In the genomic region with DNA sequence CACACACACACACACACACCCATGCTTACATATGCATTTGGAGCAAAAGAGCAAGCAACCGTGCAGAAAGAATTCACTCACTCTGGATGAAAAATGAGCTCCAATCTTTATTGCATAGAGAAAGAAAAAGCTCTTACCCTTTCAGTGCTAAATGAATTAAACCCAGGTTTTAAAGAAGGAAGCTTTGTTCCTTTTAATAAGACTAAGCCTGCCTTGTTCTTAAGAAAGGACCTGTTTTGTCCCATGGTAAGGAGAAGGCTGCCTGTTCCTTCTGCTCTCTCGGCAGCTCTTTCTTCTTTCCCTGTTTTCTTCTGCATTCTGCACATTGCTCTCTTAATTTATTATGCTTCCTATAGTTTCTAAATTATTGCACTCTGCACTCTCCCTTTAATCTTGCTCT, we compare ENCODE assay signal across 27 mouse cellular contexts. TPM values are rescaled to one million over a fixed set of nuclear protein-coding genes. Genes with fewer than 3 reads are reported as not detected.
A peak's percentile ranks its signal among the peaks of the same experiment; 100 is the strongest.
DNase-seq lines count a peak whose midpoint lies in the region; ATAC-seq lines count a peak whose summit lies in the region.
"Had no signal": no experiment of that assay in that cellular context is flagged by ENCODE, and none has a peak within 500 bp of the region (broad histone marks: within the 10 kb centered on the region; RNA-seq: fewer than 3 reads in every experiment).

No protein-coding gene starts in this region.

- H3K4me1 ChIP-seq in forebrain, embryonic 11.5 days (replicated peaks; ENCODE audit: control insufficient read depth, insufficient read depth, low read length) = 0 out of 2 replicates have a peak, but pooled peaks cover 3% of the 10 kb centered on the region
- no peaks in the 10 kb centered on the region for H3K4me1 ChIP-seq in forebrain, embryonic 15.5 days
- peaks cover 56% of the 10 kb centered on the region for H3K4me1 ChIP-seq in liver, embryonic 12.5 days
- H3K4me1 ChIP-seq in intestine, embryonic 15.5 days (replicated peaks) = no peaks in the 10 kb centered on the region; the same call in 1 of the 2 replicates
- H3K4me1 ChIP-seq in hindbrain, embryonic 14.5 days (replicated peaks; ENCODE audit: control insufficient read depth, insufficient read depth, low read length) = no peaks in the 10 kb centered on the region
- H3K4me1 ChIP-seq: heart, embryonic 13.5 days; hindbrain, embryonic 13.5 days had no signal

- no peaks in the 10 kb centered on the region for H3K9me3 ChIP-seq in forebrain, embryonic 11.5 days (ENCODE audit: control insufficient read depth, low read length)
- H3K9me3 ChIP-seq in forebrain, embryonic 15.5 days = no peaks in the 10 kb centered on the region
- no peaks in the 10 kb centered on the region for H3K9me3 ChIP-seq in liver, embryonic 12.5 days (replicated peaks)
- no peaks in the 10 kb centered on the region for H3K9me3 ChIP-seq in intestine, embryonic 15.5 days
- H3K9me3 ChIP-seq in hindbrain, embryonic 14.5 days (ENCODE audit: control insufficient read depth, low read length) = no peaks in the 10 kb centered on the region
- H3K9me3 ChIP-seq: heart, embryonic 13.5 days; hindbrain, embryonic 13.5 days; midbrain, embryonic 12.5 days; neural tube, embryonic 13.5 days had no signal

- peak; percentile 61; the same call in 1 of the 2 replicates for ATAC-seq in forebrain, embryonic 11.5 days (replicated peaks; ENCODE audit: low FRiP score)
- no peak for ATAC-seq in forebrain, embryonic 15.5 days (replicated peaks)
- no peak for ATAC-seq in liver, embryonic 12.5 days
- ATAC-seq in intestine, embryonic 15.5 days = no peak
- ATAC-seq in hindbrain, embryonic 14.5 days (ENCODE audit: low FRiP score) = no peak

- H3K36me3 ChIP-seq in forebrain, embryonic 11.5 days (ENCODE audit: control insufficient read depth, insufficient read depth, low read length) = no peaks in the 10 kb centered on the region
- H3K36me3 ChIP-seq in forebrain, embryonic 15.5 days = no peaks in the 10 kb centered on the region
- H3K36me3 ChIP-seq in liver, embryonic 12.5 days = no peaks in the 10 kb centered on the region
- no peaks in the 10 kb centered on the region for H3K36me3 ChIP-seq in intestine, embryonic 15.5 days
- H3K36me3 ChIP-seq in hindbrain, embryonic 14.5 days (replicated peaks; ENCODE audit: control insufficient read depth, insufficient read depth) = no peaks in the 10 kb centered on the region
- H3K36me3 ChIP-seq: heart, embryonic 13.5 days; hindbrain, embryonic 13.5 days; midbrain, embryonic 12.5 days; neural tube, embryonic 13.5 days had no signal

- no peak overlapping the region for H3K4me2 ChIP-seq in forebrain, embryonic 11.5 days (ENCODE audit: low read depth, low read length, severe bottlenecking)
- no peak overlapping the region for H3K4me2 ChIP-seq in forebrain, embryonic 15.5 days (replicated peaks)
- H3K4me2 ChIP-seq in liver, embryonic 12.5 days = no peak overlapping the region
- 0 out of 2 replicates have a peak overlapping the region, but pooled peaks have one; percentile 6 for H3K4me2 ChIP-seq in intestine, embryonic 15.5 days (replicated peaks)
- no peak overlapping the region for H3K4me2 ChIP-seq in hindbrain, embryonic 14.5 days (replicated peaks)
- H3K4me2 ChIP-seq: heart, embryonic 13.5 days; hindbrain, embryonic 13.5 days; midbrain, embryonic 12.5 days; neural tube, embryonic 13.5 days had no signal

- H3K4me3 ChIP-seq in forebrain, embryonic 11.5 days (ENCODE audit: low read depth, low read length) = no peak overlapping the region
- no peak overlapping the region for H3K4me3 ChIP-seq in forebrain, embryonic 15.5 days
- H3K4me3 ChIP-seq in liver, embryonic 12.5 days = no peak overlapping the region
- H3K4me3 ChIP-seq in intestine, embryonic 15.5 days (replicated peaks) = no peak overlapping the region
- H3K4me3 ChIP-seq in hindbrain, embryonic 14.5 days (replicated peaks; ENCODE audit: low read length) = no peak overlapping the region
- H3K4me3 ChIP-seq: heart, adult 2 months; heart, embryonic 13.5 days; hindbrain, embryonic 13.5 days; midbrain, embryonic 12.5 days; neural tube, embryonic 13.5 days had no signal

- H3K27me3 ChIP-seq in forebrain, embryonic 11.5 days (ENCODE audit: control insufficient read depth, insufficient read depth, low read length) = no peaks in the 10 kb centered on the region; the same call in 1 of the 2 replicates
- H3K27me3 ChIP-seq in forebrain, embryonic 15.5 days = no peaks in the 10 kb centered on the region
- no peaks in the 10 kb centered on the region for H3K27me3 ChIP-seq in liver, embryonic 12.5 days (replicated peaks)
- no peaks in the 10 kb centered on the region for H3K27me3 ChIP-seq in intestine, embryonic 15.5 days (replicated peaks)
- H3K27me3 ChIP-seq in hindbrain, embryonic 14.5 days (ENCODE audit: control insufficient read depth, insufficient read depth, low read length) = no peaks in the 10 kb centered on the region
- H3K27me3 ChIP-seq: heart, embryonic 13.5 days; hindbrain, embryonic 13.5 days; midbrain, embryonic 12.5 days; neural tube, embryonic 13.5 days had no signal

- H3K27ac ChIP-seq in forebrain, embryonic 11.5 days (ENCODE audit: low read depth, low read length) = peak overlapping the region; percentile 68
- no peak overlapping the region for H3K27ac ChIP-seq in forebrain, embryonic 15.5 days (replicated peaks)
- H3K27ac ChIP-seq in liver, embryonic 12.5 days = 0 out of 2 replicates have a peak overlapping the region, but pooled peaks have one; percentile 1
- peak overlapping the region; percentile 72 for H3K27ac ChIP-seq in intestine, embryonic 15.5 days
- H3K27ac ChIP-seq in hindbrain, embryonic 14.5 days = no peak overlapping the region
- H3K27ac ChIP-seq: heart, adult 2 months; heart, embryonic 13.5 days; hindbrain, embryonic 13.5 days; kidney, postnatal 0 days; midbrain, embryonic 12.5 days; neural tube, embryonic 13.5 days had no signal

- no peak overlapping the region for H3K9ac ChIP-seq in forebrain, embryonic 11.5 days (ENCODE audit: low read length)
- H3K9ac ChIP-seq in forebrain, embryonic 15.5 days (replicated peaks) = no peak overlapping the region
- no peak overlapping the region for H3K9ac ChIP-seq in liver, embryonic 12.5 days
- no peak overlapping the region for H3K9ac ChIP-seq in intestine, embryonic 15.5 days
- H3K9ac ChIP-seq in hindbrain, embryonic 14.5 days = no peak overlapping the region
- H3K9ac ChIP-seq: heart, embryonic 13.5 days; hindbrain, embryonic 13.5 days; midbrain, embryonic 12.5 days; neural tube, embryonic 13.5 days had no signal

- DNase-seq in forebrain, embryonic 11.5 days (ENCODE audit: low spot score) = no peak
- no peak for DNase-seq in liver
- DNase-seq in embryo, embryonic 10.5 days (ENCODE audit: low spot score) = peak; percentile 51
- no peak for DNase-seq in hindbrain, embryonic 14.5 days (ENCODE audit: low spot score)
- DNase-seq in right cerebral cortex, adult 18-20 months = no peak
- DNase-seq: adrenal gland, postnatal 36 days; cerebellum, adult 11 months; cerebellum, adult 9-11 months; gastrocnemius, postnatal 36 days; heart, adult 2 months; heart, postnatal 14 days; kidney, adult 11 months; layer of hippocampus, adult 9-11 months; lung, adult 2 months; lung, postnatal 14 days; thymus, adult 18-20 months; thymus, postnatal 4 days had no signal

- 7% methylated on average over 2 of the region's 2 CpGs for WGBS in forebrain, embryonic 11.5 days
- WGBS in forebrain, embryonic 15.5 days = 1% methylated on average over 2 of the region's 2 CpGs
- WGBS in liver, embryonic 12.5 days (ENCODE audit: insufficient replicate concordance) = 78% methylated on average over 2 of the region's 2 CpGs
- 4% methylated on average over 2 of the region's 2 CpGs for WGBS in intestine, embryonic 15.5 days
- WGBS in hindbrain, embryonic 14.5 days = 24% methylated on average over 2 of the region's 2 CpGs

RNA-seq across cellular contexts. Expression of gene Treml4, which starts 2.0 kb away (rescaled TPM):
- polyA plus RNA-seq in forebrain, embryonic 11.5 days (2014; fragmentation: Nextera tagmentation; extraction: Ambion mirVana) = not detected in 2 replicates
- 0.10 TPM in 1 of 2 replicates, not detected in the other for polyA plus RNA-seq in forebrain, embryonic 15.5 days (2015; fragmentation: Nextera tagmentation; extraction: Ambion mirVana)
- polyA plus RNA-seq in liver, embryonic 12.5 days (2016; fragmentation: Nextera tagmentation; extraction: Ambion mirVana) = 2.8 and 3.7 TPM in 2 replicates
- 2.4 and 3.3 TPM in 2 replicates for polyA plus RNA-seq in intestine, embryonic 15.5 days (2015; fragmentation: Nextera tagmentation; extraction: Ambion mirVana)
- 0.44 TPM in 1 of 2 replicates, not detected in the other for polyA plus RNA-seq in hindbrain, embryonic 14.5 days (2014; fragmentation: Nextera tagmentation; extraction: Ambion mirVana)
- polyA plus RNA-seq: hindbrain, embryonic 13.5 days had no signal

RNA-seq across cellular contexts. Expression of gene Trem3, which starts 18.6 kb away (rescaled TPM):
- polyA plus RNA-seq in forebrain, embryonic 11.5 days (2014; fragmentation: Nextera tagmentation; extraction: Ambion mirVana) = not detected in 2 replicates
- polyA plus RNA-seq in forebrain, embryonic 15.5 days (2015; fragmentation: Nextera tagmentation; extraction: Ambion mirVana) = not detected in 2 replicates
- 0.77 and 1.3 TPM in 2 replicates for polyA plus RNA-seq in liver, embryonic 12.5 days (2016; fragmentation: Nextera tagmentation; extraction: Ambion mirVana)
- 0.19 and 0.23 TPM in 2 replicates for polyA plus RNA-seq in intestine, embryonic 15.5 days (2015; fragmentation: Nextera tagmentation; extraction: Ambion mirVana)
- not detected in 2 replicates for polyA plus RNA-seq in hindbrain, embryonic 14.5 days (2014; fragmentation: Nextera tagmentation; extraction: Ambion mirVana)
- polyA plus RNA-seq: heart, adult 2 months; heart, embryonic 13.5 days; hindbrain, embryonic 13.5 days; midbrain, embryonic 12.5 days had no signal

RNA-seq across cellular contexts. Expression of gene Treml2, which starts 33.2 kb away (rescaled TPM):
- polyA plus RNA-seq in forebrain, embryonic 11.5 days (2014; fragmentation: Nextera tagmentation; extraction: Ambion mirVana) = 0.20 and 0.51 TPM in 2 replicates
- 0.08 TPM in 1 of 2 replicates, not detected in the other for polyA plus RNA-seq in forebrain, embryonic 15.5 days (2015; fragmentation: Nextera tagmentation; extraction: Ambion mirVana)
- 6.3 and 7.5 TPM in 2 replicates for polyA plus RNA-seq in liver, embryonic 12.5 days (2016; fragmentation: Nextera tagmentation; extraction: Ambion mirVana)
- polyA plus RNA-seq in intestine, embryonic 15.5 days (2015; fragmentation: Nextera tagmentation; extraction: Ambion mirVana) = 0.24 and 0.37 TPM in 2 replicates
- 0.09 TPM in 1 of 2 replicates, not detected in the other for polyA plus RNA-seq in hindbrain, embryonic 14.5 days (2014; fragmentation: Nextera tagmentation; extraction: Ambion mirVana)
- polyA plus RNA-seq: neural tube, embryonic 13.5 days had no signal

RNA-seq across cellular contexts. Expression of gene Trem1, which starts 33.6 kb away (rescaled TPM):
- 0.12 TPM in 1 of 2 replicates, not detected in the other for polyA plus RNA-seq in forebrain, embryonic 11.5 days (2014; fragmentation: Nextera tagmentation; extraction: Ambion mirVana)
- polyA plus RNA-seq in forebrain, embryonic 15.5 days (2015; fragmentation: Nextera tagmentation; extraction: Ambion mirVana) = not detected in 2 replicates
- 0.42 and 0.56 TPM in 2 replicates for polyA plus RNA-seq in liver, embryonic 12.5 days (2016; fragmentation: Nextera tagmentation; extraction: Ambion mirVana)
- 0.24 and 0.37 TPM in 2 replicates for polyA plus RNA-seq in intestine, embryonic 15.5 days (2015; fragmentation: Nextera tagmentation; extraction: Ambion mirVana)
- polyA plus RNA-seq in hindbrain, embryonic 14.5 days (2014; fragmentation: Nextera tagmentation; extraction: Ambion mirVana) = not detected in 2 replicates
- polyA plus RNA-seq: cortical plate, adult 2 months; hindbrain, embryonic 13.5 days; liver, adult 2 months had no signal

RNA-seq across cellular contexts. Expression of gene B430306N03Rik, which starts 49.8 kb away (rescaled TPM):
- polyA plus RNA-seq in forebrain, embryonic 11.5 days (2014; fragmentation: Nextera tagmentation; extraction: Ambion mirVana) = 0.25 TPM in 1 of 2 replicates, not detected in the other
- polyA plus RNA-seq in forebrain, embryonic 15.5 days (2015; fragmentation: Nextera tagmentation; extraction: Ambion mirVana) = 0.09 TPM in 1 of 2 replicates, not detected in the other
- polyA plus RNA-seq in liver, embryonic 12.5 days (2016; fragmentation: Nextera tagmentation; extraction: Ambion mirVana) = 1.4 and 2.0 TPM in 2 replicates
- 0.28 and 0.45 TPM in 2 replicates for polyA plus RNA-seq in intestine, embryonic 15.5 days (2015; fragmentation: Nextera tagmentation; extraction: Ambion mirVana)
- polyA plus RNA-seq in hindbrain, embryonic 14.5 days (2014; fragmentation: Nextera tagmentation; extraction: Ambion mirVana) = 0.05 and 0.18 TPM in 2 replicates

Comparison
In these comparisons a context has a peak if more than half of its experiments do, and no peak if none do; other contexts are left out.
1. H3K27ac ChIP-seq: peak in forebrain, embryonic 11.5 days (single experiment), liver, embryonic 12.5 days (single experiment) and intestine, embryonic 15.5 days (single experiment); none in forebrain, embryonic 15.5 days (single experiment) and hindbrain, embryonic 14.5 days (single experiment).